Mouse (Mus musculus) gastrocnemius, postnatal 36 days (tissue): ENCODE data around the gene Atg4a. TPM values are rescaled to one million over a fixed set of nuclear protein-coding genes. Genes with fewer than 3 reads are reported as not detected.

Source experiments
- DNase-seq, 2 experiments: peaks; one replicate each; pipeline ENCODE4 v3.0.0; 2022
- intact Hi-C: fragments of 180-260 bp; cut with DNase I; formaldehyde crosslinking; loops from one replicate; pipeline ENCODE4 v1.15.1; 2025
- total RNA-seq, 2 experiments: library from RNA; stranded (reverse); gene quantifications; 2 replicates each; pipeline ENCODE4 v1.2.3; 2021

The Atg4a gene
- total RNA-seq, 2 experiments from 2014 or later, result 15.4 to 19.4 TPM

DNA sequence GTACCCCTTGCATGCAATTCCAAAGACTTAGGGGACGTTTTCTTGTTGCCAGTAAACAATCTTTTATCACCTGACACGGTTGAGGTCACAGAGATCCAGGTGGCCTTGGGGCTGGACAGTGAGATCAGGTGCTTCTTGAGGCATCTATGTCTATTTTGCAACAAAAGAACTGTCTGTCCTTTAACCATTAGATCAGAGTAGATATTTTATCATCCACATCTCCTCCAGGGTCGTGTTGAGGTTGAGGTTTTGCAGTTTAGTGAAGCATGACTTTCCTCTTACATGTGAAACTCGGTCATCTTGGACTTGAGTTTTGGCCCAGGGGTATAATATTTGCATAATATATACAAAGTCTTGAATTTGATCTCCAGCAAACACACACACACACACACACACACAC, 200.9 kb downstream of the Atg4a start:
- intact Hi-C loops, result no loop called here
- no peak for DNase-seq

DNA sequence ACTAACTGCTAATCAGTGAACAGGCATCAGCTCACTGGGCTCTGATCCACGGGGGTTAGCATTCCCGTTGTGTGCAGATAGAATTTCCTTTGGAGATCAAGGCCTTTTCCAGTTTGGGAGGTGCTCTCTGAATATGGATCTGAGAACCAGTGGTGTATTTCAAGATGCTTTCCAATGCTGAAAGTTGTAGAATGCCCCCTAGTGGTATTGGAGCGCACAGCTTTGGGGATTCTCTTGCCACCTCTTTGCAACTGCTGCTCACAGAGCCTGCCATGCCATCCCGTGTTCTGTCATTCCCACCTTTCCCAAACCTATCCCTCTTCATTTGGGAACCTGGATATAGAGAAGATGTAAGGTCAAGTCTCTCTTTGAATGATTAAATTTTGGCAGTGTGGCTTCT, 201.5 kb downstream of the Atg4a start:
- intact Hi-C loops, result no loop called here
- DNase-seq, result no peak

DNA sequence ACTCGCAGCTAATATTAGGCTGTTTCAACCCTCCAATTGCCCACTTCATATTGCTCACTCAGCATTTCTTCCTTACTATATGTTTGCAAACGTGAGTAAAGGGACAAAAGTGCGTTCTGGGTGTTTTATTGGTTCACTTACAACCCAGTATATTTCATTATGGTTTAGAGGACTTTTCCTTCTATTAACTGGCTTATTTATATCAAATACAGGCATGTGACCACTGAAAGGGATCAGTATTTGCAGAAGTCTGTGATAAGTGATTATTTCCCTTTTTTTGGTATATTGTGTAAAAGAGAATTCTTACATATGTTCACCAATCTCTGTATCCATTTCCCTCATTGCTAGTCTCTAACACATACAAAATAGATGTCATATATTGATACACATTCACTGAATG, 203.7 kb downstream of the Atg4a start:
- intact Hi-C loops, result no loop called here
- no peak for DNase-seq

DNA sequence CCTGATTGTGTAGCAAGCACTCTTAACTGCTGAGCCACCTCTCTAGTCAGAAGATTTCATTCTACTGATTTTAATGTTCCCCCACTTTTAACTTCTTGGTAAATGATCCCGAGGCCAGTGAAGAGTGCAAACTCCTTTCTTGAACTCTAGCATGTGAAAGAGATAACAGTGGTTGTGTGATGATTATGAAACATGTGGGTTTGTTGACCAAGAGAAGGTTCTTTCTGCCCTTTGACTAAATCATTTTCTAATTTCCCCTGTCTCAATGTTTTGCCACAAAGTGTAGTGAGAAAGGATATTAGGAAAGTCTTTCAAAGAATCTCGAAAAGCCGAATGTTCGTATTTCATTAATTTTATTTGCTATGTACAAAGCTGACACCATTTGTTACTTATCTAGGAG, 208.4 kb downstream of the Atg4a start:
- intact Hi-C loops, result no loop called here
- DNase-seq, result no peak

DNA sequence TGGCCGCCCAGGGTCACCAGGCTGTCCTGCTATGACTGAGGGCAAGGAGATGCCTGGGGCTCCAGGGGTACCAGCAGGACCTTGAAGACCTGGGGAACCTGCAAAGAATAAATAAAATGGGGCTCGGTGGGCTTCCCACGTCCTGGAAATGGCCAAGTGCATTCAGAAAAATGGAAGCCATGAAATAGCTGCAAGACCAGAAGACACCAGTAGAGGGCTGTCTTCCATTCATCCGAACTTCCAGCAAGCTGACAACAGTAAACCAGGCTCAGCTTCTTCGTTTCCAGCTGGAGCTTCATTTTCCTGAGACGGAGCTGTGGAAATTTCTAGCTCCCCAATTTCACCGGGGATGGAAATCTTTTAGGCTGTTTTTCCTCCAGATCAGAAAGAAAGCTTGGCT, 218.6 kb downstream of the Atg4a start:
- no peak for DNase-seq
- intact Hi-C loops, result no loop called here

DNA sequence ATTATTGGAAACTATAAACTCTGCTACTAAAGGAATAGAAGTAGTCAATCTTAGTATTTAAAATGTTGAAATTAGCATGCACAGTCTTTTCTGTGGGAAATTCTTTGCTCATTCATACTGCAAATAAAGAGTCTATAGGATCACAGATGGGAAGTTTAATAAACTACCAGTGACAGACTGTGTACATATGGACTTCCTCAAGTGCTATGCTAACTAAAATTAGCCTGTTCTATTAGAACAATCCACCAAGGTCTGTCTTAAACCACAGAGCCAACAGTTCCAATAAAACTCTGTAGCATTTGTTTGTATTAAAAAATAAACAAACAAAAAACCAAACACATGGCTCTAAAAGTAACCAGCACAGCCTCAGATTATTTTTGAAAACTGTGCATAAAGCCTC, 238.3 kb downstream of the Atg4a start:
- no peak for DNase-seq
- intact Hi-C loops, result no loop called here

DNA sequence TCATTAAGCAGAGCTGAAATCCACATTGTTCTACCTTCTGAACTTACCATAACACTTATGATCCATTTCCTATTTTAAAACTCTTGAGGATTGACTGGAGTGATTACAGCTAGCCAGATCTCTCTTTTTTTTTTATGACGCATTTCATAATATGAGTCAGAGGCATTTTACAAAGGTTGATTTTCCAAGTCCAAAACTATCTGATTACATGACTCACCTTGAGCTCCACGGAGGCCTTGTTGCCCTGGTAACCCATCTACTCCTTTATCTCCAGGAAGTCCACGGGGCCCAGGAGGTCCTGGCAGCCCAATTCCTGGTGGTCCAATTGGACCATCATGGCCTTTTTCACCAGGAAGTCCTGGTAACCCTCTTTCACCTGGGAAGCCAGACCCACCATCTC, 242.3 kb downstream of the Atg4a start:
- intact Hi-C loops, result no loop called here
- no peak for DNase-seq

DNA sequence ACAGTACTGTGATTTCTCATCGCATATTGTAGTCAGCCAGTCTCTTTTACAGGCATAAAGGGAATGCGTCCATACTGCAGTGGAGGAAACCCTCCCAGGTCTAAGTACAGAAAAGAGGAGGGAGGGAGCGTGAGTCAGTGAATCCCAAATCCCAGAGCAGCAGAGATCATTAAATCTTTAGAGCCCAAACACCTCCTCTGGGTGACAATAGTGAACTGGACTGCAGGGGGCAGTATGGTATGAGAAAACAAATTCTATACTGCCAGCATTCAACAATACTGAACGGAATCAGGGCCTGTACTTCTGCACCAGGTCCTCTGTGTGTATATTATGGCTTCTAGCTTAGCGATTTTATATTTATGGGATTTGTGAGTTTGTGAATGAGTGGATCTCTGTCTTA, 256.1 kb downstream of the Atg4a start:
- intact Hi-C loops, result no loop called here
- DNase-seq, result peak in 1 of 2 experiments; percentile 7

Other genes with a start within 250 kb of the Atg4a start
- gene Tex13b, start 143.5 kb upstream of the Atg4a start, total RNA-seq, result not detected
- gene Vsig1, start 49.3 kb upstream of the Atg4a start, total RNA-seq, result not detected
- gene Psmd10, start 179 bp upstream of the Atg4a start, total RNA-seq, result 1 to 10 TPM; 9.3 to 9.8 TPM